Mouse (Mus musculus) olfactory bulb, adult 2 months (tissue): ENCODE data around the gene Nek11. TPM values are rescaled to one million over a fixed set of nuclear protein-coding genes. Genes with fewer than 3 reads are reported as not detected.

Source experiments
- H3K27ac ChIP-seq: fragments of 200-500 bp; 2 replicates; pipeline ENCODE4 v1.5.1; 2012; ENCODE audit warnings: low read depth, low read length; ENCODE audit not compliant: insufficient read depth
- H3K4me1 ChIP-seq: fragments of 200-500 bp; 2 replicates; pipeline ENCODE4 v1.6.1; 2012; ENCODE audit warnings: low read length; ENCODE audit not compliant: control insufficient read depth, insufficient read depth
- H3K4me3 ChIP-seq: fragments of 200-500 bp; 2 replicates; pipeline ENCODE4 v1.5.1; 2012; ENCODE audit warnings: mild to moderate bottlenecking, low read depth, low read length, moderate library complexity; ENCODE audit not compliant: insufficient read depth
- CTCF ChIP-seq: fragments of 200-500 bp; IDR thresholded peaks from 2 replicates; pipeline ENCODE4 v1.5.1; 2012; ENCODE audit warnings: low read depth, mild to moderate bottlenecking, low read length, moderate library complexity; ENCODE audit not compliant: insufficient read depth
- POLR2A ChIP-seq: fragments of 200-500 bp; IDR thresholded peaks from 2 replicates; pipeline ENCODE4 v1.6.1; 2012; ENCODE audit warnings: mild to moderate bottlenecking, low read depth, low read length, moderate library complexity; ENCODE audit not compliant: insufficient read depth
- WGBS: fragments of 180-500 bp; shearing (Covaris S2); methylation state at CpG from one replicate; pipeline ENCODE4 v1.1.7; 2018; 5-methylcytosine and 5-hydroxymethylcytosine counted together
- polyA plus RNA-seq: library from polyadenylated mRNA; stranded (reverse); fragments of >200 nt; gene quantifications from 2 replicates; pipeline ENCODE4 v1.2.4, GENCODE M21; 2012; ENCODE audit warnings: low replicate concordance; ENCODE audit not compliant: missing spikeins, insufficient read depth, insufficient read length

Gene Nek11
- polyA plus RNA-seq, 1 experiment, result not detected

- no peaks in the 10 kb centered on the region for H3K4me1 ChIP-seq
- 55% methylated on average over 5 of the region's 5 CpGs for WGBS
- no peak overlapping the region for H3K27ac ChIP-seq
- no peak overlapping the region for H3K4me3 ChIP-seq
- TF ChIP-seq CTCF, result no peak
- no peak for TF ChIP-seq POLR2A
These were observed 151.3 kb downstream of the Nek11 start for GRCm38 (mm10) chr9:105244024-105244423.

GRCm38 (mm10) chr9:105214434-105214833 is 180.9 kb downstream of the Nek11 start:
- TF ChIP-seq POLR2A (no peak), CTCF (no peak)
- no peaks in the 10 kb centered on the region for H3K4me1 ChIP-seq
- H3K27ac ChIP-seq, result no peak overlapping the region
- 60% methylated on average over 4 of the region's 4 CpGs for WGBS
- no peak overlapping the region for H3K4me3 ChIP-seq

- H3K27ac ChIP-seq, result no peak overlapping the region
- no peaks in the 10 kb centered on the region; the same call in 1 of the 2 replicates for H3K4me1 ChIP-seq
- H3K4me3 ChIP-seq, result no peak overlapping the region
- WGBS, result 29% methylated on average over 1 of the region's 1 CpGs
- TF ChIP-seq CTCF (no peak), POLR2A (no peak)
These were observed 195.0 kb downstream of the Nek11 start for GRCm38 (mm10) chr9:105200305-105200704.

- WGBS, result 60% methylated on average over 3 of the region's 3 CpGs
- TF ChIP-seq POLR2A (no peak), CTCF (no peak)
- no peak overlapping the region for H3K27ac ChIP-seq
- H3K4me3 ChIP-seq, result no peak overlapping the region
- no peaks in the 10 kb centered on the region for H3K4me1 ChIP-seq
These were observed 208.6 kb downstream of the Nek11 start for GRCm38 (mm10) chr9:105186725-105187124.

GRCm38 (mm10) chr9:105182392-105182791 is 212.9 kb downstream of the Nek11 start:
- Histone ChIP-seq H3K27ac (no peak overlapping the region), H3K4me1 (no peaks in the 10 kb centered on the region), H3K4me3 (no peak overlapping the region)
- WGBS, result 87% methylated on average over 3 of the region's 3 CpGs
- TF ChIP-seq CTCF, result no peak
- TF ChIP-seq POLR2A, result no peak

- no peaks in the 10 kb centered on the region for H3K4me1 ChIP-seq
- no peak for TF ChIP-seq POLR2A
- no peak for TF ChIP-seq CTCF
- H3K4me3 ChIP-seq, result no peak within 1 kb of the TSS
- no peak within 1 kb of the TSS for H3K27ac ChIP-seq
- WGBS, result 89% methylated on average over 6 of the region's 6 CpGs
These were observed 250.3 kb downstream of the Nek11 start, which contains the start of gene 1700080E11Rik for GRCm38 (mm10) chr9:105144992-105145391. TSS of gene 1700080E11Rik (minus strand) at chr9:105145092.

- WGBS, result 89% methylated on average over 6 of the region's 6 CpGs
- Histone ChIP-seq H3K27ac (no peak overlapping the region), H3K4me3 (no peak overlapping the region), H3K4me1 (no peaks in the 10 kb centered on the region)
- TF ChIP-seq POLR2A (no peak), CTCF (no peak)
These were observed 256.1 kb downstream of the Nek11 start for GRCm38 (mm10) chr9:105139204-105139603.

GRCm38 (mm10) chr9:105136404-105136803 is 258.9 kb downstream of the Nek11 start:
- TF ChIP-seq CTCF (no peak), POLR2A (no peak)
- 71% methylated on average over 1 of the region's 1 CpGs for WGBS
- no peak overlapping the region for H3K27ac ChIP-seq
- peaks cover 2% of the 10 kb centered on the region; the same call in 1 of the 2 replicates for H3K4me1 ChIP-seq
- no peak overlapping the region for H3K4me3 ChIP-seq

GRCm38 (mm10) chr9:105134536-105134935 is 260.8 kb downstream of the Nek11 start:
- Histone ChIP-seq H3K4me3 (no peak overlapping the region), H3K27ac (no peak overlapping the region), H3K4me1 (peaks cover 15% of the 10 kb centered on the region)
- WGBS, result 85% methylated on average over 5 of the region's 5 CpGs
- TF ChIP-seq POLR2A, result no peak
- no peak for TF ChIP-seq CTCF

- TF ChIP-seq POLR2A, result no peak
- TF ChIP-seq CTCF, result no peak
- WGBS, result 20% methylated on average over 5 of the region's 5 CpGs
- peak overlapping the region; percentile 84 for H3K27ac ChIP-seq
- peaks cover 16% of the 10 kb centered on the region for H3K4me1 ChIP-seq
- H3K4me3 ChIP-seq, result peak overlapping the region; percentile 62
These were observed 263.3 kb downstream of the Nek11 start for GRCm38 (mm10) chr9:105132002-105132367.
